Mouse (Mus musculus) lung, postnatal 0 days (tissue): ENCODE data around the gene Myzap.

Experiments used
- CTCF ChIP-seq: IDR thresholded peaks from 2 replicates; pipeline ENCODE4 v1.5.1; 2016; ENCODE audit warnings: antibody characterized with exemption, mild to moderate bottlenecking
- EP300 ChIP-seq: IDR thresholded peaks from 2 replicates; pipeline ENCODE4 v1.6.1; 2016; ENCODE audit warnings: antibody characterized with exemption, mild to moderate bottlenecking, control low read depth

DNA sequence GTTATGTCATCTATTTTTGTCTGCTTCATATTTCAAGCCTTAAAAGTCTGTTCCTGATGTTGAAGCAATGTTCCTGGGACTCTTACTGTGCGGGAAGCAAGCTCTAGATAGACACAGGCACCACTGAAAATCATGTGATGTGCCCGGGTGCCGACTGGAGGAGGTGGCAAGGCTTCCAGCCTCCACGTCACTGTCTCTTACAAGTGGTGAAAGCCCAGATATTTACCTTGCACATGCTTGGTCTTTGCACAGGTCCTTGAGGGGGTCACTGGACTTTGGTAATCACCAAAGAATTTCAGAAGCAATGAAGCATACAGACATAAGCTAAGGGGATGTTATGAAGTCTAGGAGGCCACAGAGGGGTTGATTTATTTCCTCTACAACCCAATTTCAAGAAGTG lies 29.8 kb upstream of the Myzap start:
- TF ChIP-seq CTCF (no peak), EP300 (no peak)
